Mouse (Mus musculus): Measurements from ENCODE around the gene Tent5c. TPM values are rescaled to one million over a fixed set of nuclear protein-coding genes. Genes with fewer than 3 reads are reported as not detected.

Tent5c gene
- polyA plus RNA-seq, 1 experiment = 0.13 TPM

- no peaks in the 10 kb centered on the region for H3K27me3 ChIP-seq (ENCODE audit: control insufficient read depth, insufficient read depth, insufficient read length)
- no peaks in the 10 kb centered on the region for H3K36me3 ChIP-seq (ENCODE audit: control insufficient read depth, insufficient read depth)
These were observed 14.8 kb upstream of the Tent5c start for GRCm38 (mm10) chr3:100503882-100504281.

GRCm38 (mm10) chr3:100502516-100502915 is 13.4 kb upstream of the Tent5c start:
- Histone ChIP-seq H3K4me3 (no peak overlapping the region), H3K27me3 (ENCODE audit: control insufficient read depth, insufficient read depth, insufficient read length) (no peaks in the 10 kb centered on the region), H3K36me3 (ENCODE audit: control insufficient read depth, insufficient read depth) (no peaks in the 10 kb centered on the region), H3K79me2 (ENCODE audit: control insufficient read depth, insufficient read depth) (no peaks in the 10 kb centered on the region), H3K4me2 (ENCODE audit: low read depth) (no peak overlapping the region), H3ac (ENCODE audit: control insufficient read depth, insufficient read length) (no peak overlapping the region)
- TF ChIP-seq E2F4 (IDR thresholded peaks at IDR 0.05; ENCODE audit: insufficient read depth) (no peak), CEBPB (IDR thresholded peaks at IDR 0.05; ENCODE audit: insufficient read depth, poor library complexity, severe bottlenecking) (no peak), MYOD1 (IDR thresholded peaks at IDR 0.05; ENCODE audit: control insufficient read depth in 1 of 3, insufficient read length in 2 of 3, low read depth in 2 of 3) (no peak), MYOG (IDR thresholded peaks at IDR 0.05; ENCODE audit: control insufficient read depth in 1 of 3, insufficient read depth in 1 of 3, insufficient read length in 2 of 3, low read depth in 2 of 3) (no peak), SRF (IDR thresholded peaks at IDR 0.05; ENCODE audit: control insufficient read depth, insufficient read length, low read depth) (no peak), POLR2A (IDR thresholded peaks at IDR 0.05; ENCODE audit: insufficient read length, low read depth) (no peak), TCF12 (IDR thresholded peaks at IDR 0.05; ENCODE audit: insufficient read depth, poor library complexity, severe bottlenecking) (no peak), USF1 (IDR thresholded peaks at IDR 0.05; ENCODE audit: low read depth) (no peak), MAX (IDR thresholded peaks at IDR 0.05; ENCODE audit: low read depth) (no peak), POLR2AphosphoS2 (IDR thresholded peaks at IDR 0.05; ENCODE audit: insufficient read length, low read depth) (no peak), TCF3 (IDR thresholded peaks at IDR 0.05; ENCODE audit: insufficient read length, low read depth) (no peak), REST (IDR thresholded peaks at IDR 0.05; ENCODE audit: insufficient read depth, insufficient read length) (no peak)

More at GRCm38 (mm10) chr3:100503882-100504281, 14.8 kb upstream of the Tent5c start:
- H3K4me3 ChIP-seq = no peak overlapping the region
- H3K4me2 ChIP-seq (ENCODE audit: low read depth) = no peak overlapping the region
- H3K79me2 ChIP-seq (ENCODE audit: control insufficient read depth, insufficient read depth) = no peaks in the 10 kb centered on the region
- TF ChIP-seq USF1 (IDR thresholded peaks at IDR 0.05; ENCODE audit: low read depth) = no peak
- H3ac ChIP-seq (ENCODE audit: control insufficient read depth, insufficient read length) = no peak overlapping the region

GRCm38 (mm10) chr3:100501899-100502298 is 12.8 kb upstream of the Tent5c start:
- no peaks in the 10 kb centered on the region for H3K36me3 ChIP-seq (ENCODE audit: control insufficient read depth, insufficient read depth)
- TF ChIP-seq TCF3 (IDR thresholded peaks at IDR 0.05; ENCODE audit: insufficient read length, low read depth) = no peak
- TF ChIP-seq SRF (IDR thresholded peaks at IDR 0.05; ENCODE audit: control insufficient read depth, insufficient read length, low read depth) = no peak
- H3K4me2 ChIP-seq (ENCODE audit: low read depth) = no peak overlapping the region
- no peak overlapping the region for H3ac ChIP-seq (ENCODE audit: control insufficient read depth, insufficient read length)
- no peaks in the 10 kb centered on the region for H3K27me3 ChIP-seq (ENCODE audit: control insufficient read depth, insufficient read depth, insufficient read length)
- H3K4me3 ChIP-seq = no peak overlapping the region
- H3K79me2 ChIP-seq (ENCODE audit: control insufficient read depth, insufficient read depth) = no peaks in the 10 kb centered on the region

DNA sequence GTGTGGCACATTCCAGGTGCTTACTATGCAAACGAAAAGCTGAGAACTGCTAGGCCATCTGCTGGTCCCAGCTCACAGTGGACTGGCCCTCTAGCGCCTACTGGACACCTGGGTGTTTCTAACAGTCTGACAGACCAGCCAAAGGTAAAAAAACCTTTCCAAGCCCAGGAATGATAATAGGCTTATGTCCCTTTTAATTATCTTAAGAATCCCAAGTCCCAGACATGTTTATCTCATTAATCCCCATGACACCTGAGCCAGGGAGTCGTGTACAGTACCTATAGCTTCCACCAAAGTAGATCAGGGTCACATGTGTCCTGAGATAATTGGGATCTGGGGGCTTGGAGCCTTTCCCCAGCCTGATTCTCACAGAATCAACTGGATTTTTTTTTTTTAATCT is 7.0 kb upstream of the Tent5c start:
- H3K4me2 ChIP-seq (ENCODE audit: low read depth) = no peak overlapping the region
- no peak overlapping the region for H3ac ChIP-seq (ENCODE audit: control insufficient read depth, insufficient read length)
- no peaks in the 10 kb centered on the region for H3K79me2 ChIP-seq (ENCODE audit: control insufficient read depth, insufficient read depth)
- H3K4me3 ChIP-seq = no peak overlapping the region
- TF ChIP-seq MYOG (IDR thresholded peaks at IDR 0.05; ENCODE audit: control insufficient read depth in 1 of 3, insufficient read depth in 1 of 3, insufficient read length in 2 of 3, low read depth in 2 of 3) (no peak), POLR2AphosphoS2 (IDR thresholded peaks at IDR 0.05; ENCODE audit: insufficient read length, low read depth) (no peak), USF1 (IDR thresholded peaks at IDR 0.05; ENCODE audit: low read depth) (no peak), MYOD1 (IDR thresholded peaks at IDR 0.05; ENCODE audit: control insufficient read depth in 1 of 3, insufficient read length in 2 of 3, low read depth in 2 of 3) (no peak), E2F4 (IDR thresholded peaks at IDR 0.05; ENCODE audit: insufficient read depth) (no peak), REST (IDR thresholded peaks at IDR 0.05; ENCODE audit: insufficient read depth, insufficient read length) (no peak)
- H3K36me3 ChIP-seq (ENCODE audit: control insufficient read depth, insufficient read depth) = no peaks in the 10 kb centered on the region
- H3K27me3 ChIP-seq (ENCODE audit: control insufficient read depth, insufficient read depth, insufficient read length) = no peaks in the 10 kb centered on the region

GRCm38 (mm10) chr3:100495456-100495855 is 6.3 kb upstream of the Tent5c start:
- Histone ChIP-seq H3K4me3 (no peak overlapping the region), H3K36me3 (ENCODE audit: control insufficient read depth, insufficient read depth) (no peaks in the 10 kb centered on the region), H3K27me3 (ENCODE audit: control insufficient read depth, insufficient read depth, insufficient read length) (no peaks in the 10 kb centered on the region), H3ac (ENCODE audit: control insufficient read depth, insufficient read length) (no peak overlapping the region), H3K79me2 (ENCODE audit: control insufficient read depth, insufficient read depth) (no peaks in the 10 kb centered on the region), H3K4me2 (ENCODE audit: low read depth) (no peak overlapping the region)
- TF ChIP-seq POLR2AphosphoS2 (IDR thresholded peaks at IDR 0.05; ENCODE audit: insufficient read length, low read depth) (no peak), TCF3 (IDR thresholded peaks at IDR 0.05; ENCODE audit: insufficient read length, low read depth) (no peak), REST (IDR thresholded peaks at IDR 0.05; ENCODE audit: insufficient read depth, insufficient read length) (no peak), MYOD1 (IDR thresholded peaks at IDR 0.05; ENCODE audit: control insufficient read depth in 1 of 3, insufficient read length in 2 of 3, low read depth in 2 of 3) (no peak), TCF12 (IDR thresholded peaks at IDR 0.05; ENCODE audit: insufficient read depth, poor library complexity, severe bottlenecking) (no peak)

DNA sequence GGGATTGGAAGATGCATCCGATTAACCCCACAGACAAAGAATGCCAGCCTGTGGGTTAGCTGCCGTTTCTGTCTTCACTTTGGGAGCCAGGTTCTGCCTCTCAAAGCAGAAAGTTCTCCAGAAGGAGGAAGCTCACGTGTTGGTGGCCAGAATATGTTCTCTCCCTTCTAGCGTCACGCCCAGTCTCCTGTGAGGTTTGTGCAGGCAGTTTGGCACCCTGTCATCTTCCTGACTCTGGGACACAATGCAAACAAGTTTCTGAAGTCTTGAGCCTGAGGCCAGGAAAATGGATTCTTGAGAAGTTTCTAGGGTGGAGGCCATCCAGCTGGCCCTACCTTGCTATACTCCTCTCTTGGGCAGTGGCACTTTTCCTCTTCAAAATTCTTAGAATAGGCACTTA is 5.8 kb upstream of the Tent5c start:
- H3K27me3 ChIP-seq (ENCODE audit: control insufficient read depth, insufficient read depth, insufficient read length) = no peaks in the 10 kb centered on the region
- H3K79me2 ChIP-seq (ENCODE audit: control insufficient read depth, insufficient read depth) = no peaks in the 10 kb centered on the region
- H3ac ChIP-seq (ENCODE audit: control insufficient read depth, insufficient read length) = no peak overlapping the region
- no peak for TF ChIP-seq POLR2A (IDR thresholded peaks at IDR 0.05; ENCODE audit: insufficient read length, low read depth)
- TF ChIP-seq CEBPB (IDR thresholded peaks at IDR 0.05; ENCODE audit: insufficient read depth, poor library complexity, severe bottlenecking) = no peak
- no peak for TF ChIP-seq MAX (IDR thresholded peaks at IDR 0.05; ENCODE audit: low read depth)
- H3K4me3 ChIP-seq = no peak overlapping the region
- no peak overlapping the region for H3K4me2 ChIP-seq (ENCODE audit: low read depth)
- H3K36me3 ChIP-seq (ENCODE audit: control insufficient read depth, insufficient read depth) = no peaks in the 10 kb centered on the region
